Mouse (Mus musculus) neural tube, embryonic 13.5 days (tissue): ENCODE measurements around the gene Rftn2. TPM values are rescaled to one million over a fixed set of nuclear protein-coding genes. Genes with fewer than 3 reads are reported as not detected.

Experiments used
- ATAC-seq: fragments of 200-750 bp; cut with Nextera tagmentation; 2 replicates; pipeline ENCODE4 v1.8.0; 2017; ENCODE audit warnings: low read depth, mild to moderate bottlenecking, moderate TSS enrichment, moderate library complexity
- H3K27ac ChIP-seq: fragments of 300-500 bp; sonication (generic); replicated peaks from 2 replicates; pipeline ENCODE4 v1.5.1; 2015; ENCODE audit warnings: moderate library complexity, mild to moderate bottlenecking, inconsistent platforms
- H3K27me3 ChIP-seq: fragments of 300-500 bp; sonication (generic); 2 replicates; pipeline ENCODE4 v1.6.1; 2015; ENCODE audit warnings: mild to moderate bottlenecking, inconsistent platforms
- H3K36me3 ChIP-seq: fragments of 300-500 bp; sonication (generic); 2 replicates; pipeline ENCODE4 v1.6.1; 2015; ENCODE audit warnings: mild to moderate bottlenecking, inconsistent platforms
- H3K4me1 ChIP-seq: fragments of 300-500 bp; sonication (generic); replicated peaks from 2 replicates; pipeline ENCODE4 v1.6.1; 2015; ENCODE audit warnings: inconsistent platforms
- H3K4me2 ChIP-seq: fragments of 300-500 bp; sonication (generic); 2 replicates; pipeline ENCODE4 v1.6.1; 2015; ENCODE audit warnings: inconsistent platforms, mild to moderate bottlenecking, moderate library complexity
- H3K4me3 ChIP-seq: fragments of 300-500 bp; sonication (generic); 2 replicates; pipeline ENCODE4 v1.5.1; 2015; ENCODE audit warnings: mild to moderate bottlenecking, inconsistent platforms
- H3K9ac ChIP-seq: fragments of 300-500 bp; sonication (generic); 2 replicates; pipeline ENCODE4 v1.6.1; 2015; ENCODE audit warnings: moderate library complexity, mild to moderate bottlenecking, inconsistent platforms
- H3K9me3 ChIP-seq: fragments of 300-500 bp; sonication (generic); 2 replicates; pipeline ENCODE4 v1.6.1; 2016; ENCODE audit warnings: inconsistent platforms
- WGBS: fragments of 180-500 bp; shearing (Covaris S2); methylation state at CpG from one replicate; pipeline ENCODE4 v1.1.7; 2015; 5-methylcytosine and 5-hydroxymethylcytosine counted together
- polyA plus RNA-seq: library from polyadenylated mRNA; unstranded; fragments of >200 nt; fragmentation: Nextera tagmentation; extraction: Ambion mirVana; gene quantifications from 2 replicates; pipeline ENCODE4 v1.2.1, GENCODE M21; 2015

Gene Rftn2
- polyA plus RNA-seq, 1 experiment from 2014 or later: 9.4 TPM

- ATAC-seq: no peak
- Histone ChIP-seq H3K36me3 (no peaks in the 10 kb centered on the region), H3K27me3 (no peaks in the 10 kb centered on the region), H3K9ac (no peak overlapping the region), H3K4me3 (no peak overlapping the region), H3K4me2 (no peak overlapping the region), H3K4me1 (peaks cover 23% of the 10 kb centered on the region), H3K9me3 (no peaks in the 10 kb centered on the region), H3K27ac (no peak overlapping the region)
- WGBS: 15% methylated on average over 1 of the region's 1 CpGs
Observed at GRCm38 (mm10) chr1:55227376-55227775, 794 bp upstream of the Rftn2 start.

GRCm38 (mm10) chr1:55225398-55225797, 1.2 kb downstream of the Rftn2 start:
- peaks cover 35% of the 10 kb centered on the region for H3K4me1 ChIP-seq
- peak overlapping the region; percentile 66 for H3K4me2 ChIP-seq
- 27% methylated on average over 3 of the region's 3 CpGs for WGBS
- H3K27ac ChIP-seq: peak overlapping the region; percentile 62
- no peak for ATAC-seq
- no peaks in the 10 kb centered on the region for H3K36me3 ChIP-seq
- H3K4me3 ChIP-seq: peak overlapping the region; percentile 43
- H3K9me3 ChIP-seq: no peaks in the 10 kb centered on the region
- H3K27me3 ChIP-seq: no peaks in the 10 kb centered on the region
- peak overlapping the region; percentile 61 for H3K9ac ChIP-seq

GRCm38 (mm10) chr1:55224111-55224510, 2.5 kb downstream of the Rftn2 start:
- Histone ChIP-seq H3K4me3 (peak overlapping the region; percentile 43), H3K4me1 (peaks cover 35% of the 10 kb centered on the region), H3K4me2 (peak overlapping the region; percentile 66), H3K9me3 (no peaks in the 10 kb centered on the region), H3K9ac (peak overlapping the region; percentile 27; the same call in 1 of the 2 replicates), H3K36me3 (no peaks in the 10 kb centered on the region), H3K27ac (no peak overlapping the region), H3K27me3 (no peaks in the 10 kb centered on the region)
- peak; percentile 70 for ATAC-seq
- WGBS: 49% methylated on average over 11 of the region's 11 CpGs

- H3K9me3 ChIP-seq: no peaks in the 10 kb centered on the region
- no peak for ATAC-seq
- H3K4me2 ChIP-seq: no peak overlapping the region
- no peak overlapping the region for H3K4me3 ChIP-seq
- H3K27me3 ChIP-seq: no peaks in the 10 kb centered on the region
- H3K27ac ChIP-seq: no peak overlapping the region
- H3K36me3 ChIP-seq: no peaks in the 10 kb centered on the region
- H3K4me1 ChIP-seq: peaks cover 35% of the 10 kb centered on the region
- H3K9ac ChIP-seq: no peak overlapping the region
- WGBS: 94% methylated on average over 7 of the region's 7 CpGs
Observed at GRCm38 (mm10) chr1:55223026-55223425, 3.6 kb downstream of the Rftn2 start.

GRCm38 (mm10) chr1:55221352-55221751, 5.2 kb downstream of the Rftn2 start:
- whole genome bisulfite sequencing: 63% methylated on average over 4 of the region's 4 CpGs
- H3K4me2 ChIP-seq: no peak overlapping the region
- ATAC-seq: no peak
- no peaks in the 10 kb centered on the region for H3K36me3 ChIP-seq
- no peak overlapping the region for H3K9ac ChIP-seq
- H3K9me3 ChIP-seq: no peaks in the 10 kb centered on the region
- no peak overlapping the region for H3K4me3 ChIP-seq
- peaks cover 42% of the 10 kb centered on the region for H3K4me1 ChIP-seq
- H3K27ac ChIP-seq: no peak overlapping the region; the same call in 1 of the 2 replicates
- H3K27me3 ChIP-seq: no peaks in the 10 kb centered on the region

- H3K27me3 ChIP-seq: no peaks in the 10 kb centered on the region
- H3K9me3 ChIP-seq: no peaks in the 10 kb centered on the region
- peaks cover 18% of the 10 kb centered on the region for H3K4me1 ChIP-seq
- H3K27ac ChIP-seq: no peak overlapping the region
- WGBS: 64% methylated on average over 2 of the region's 2 CpGs
- no peak for ATAC-seq
- H3K36me3 ChIP-seq: no peaks in the 10 kb centered on the region
- H3K4me3 ChIP-seq: no peak overlapping the region
- H3K9ac ChIP-seq: no peak overlapping the region
- no peak overlapping the region for H3K4me2 ChIP-seq
Observed at GRCm38 (mm10) chr1:55217191-55217590, 9.4 kb downstream of the Rftn2 start.

- H3K27ac ChIP-seq: no peak overlapping the region
- ATAC-seq: no peak
- no peak overlapping the region for H3K4me2 ChIP-seq
- H3K9ac ChIP-seq: no peak overlapping the region
- WGBS: 69% methylated on average over 11 of the region's 11 CpGs
- H3K9me3 ChIP-seq: no peaks in the 10 kb centered on the region
- no peaks in the 10 kb centered on the region for H3K36me3 ChIP-seq
- no peaks in the 10 kb centered on the region for H3K27me3 ChIP-seq
- peaks cover 8% of the 10 kb centered on the region; the same call in 1 of the 2 replicates for H3K4me1 ChIP-seq
- no peak overlapping the region for H3K4me3 ChIP-seq
Observed at GRCm38 (mm10) chr1:55215185-55215813, 11.3 kb downstream of the Rftn2 start.

- H3K9ac ChIP-seq: no peak overlapping the region
- no peak for ATAC-seq
- H3K9me3 ChIP-seq: no peaks in the 10 kb centered on the region
- H3K27me3 ChIP-seq: no peaks in the 10 kb centered on the region
- H3K4me1 ChIP-seq: peaks cover 8% of the 10 kb centered on the region; the same call in 1 of the 2 replicates
- no peak overlapping the region for H3K4me3 ChIP-seq
- H3K27ac ChIP-seq: no peak overlapping the region
- WGBS: 89% methylated on average over 6 of the region's 6 CpGs
- no peak overlapping the region for H3K4me2 ChIP-seq
- no peaks in the 10 kb centered on the region for H3K36me3 ChIP-seq
Observed at GRCm38 (mm10) chr1:55213936-55214335, 12.6 kb downstream of the Rftn2 start.

GRCm38 (mm10) chr1:55213475-55213874, 13.1 kb downstream of the Rftn2 start:
- H3K9ac ChIP-seq: no peak overlapping the region
- H3K4me1 ChIP-seq: peaks cover 8% of the 10 kb centered on the region; the same call in 1 of the 2 replicates
- ATAC-seq: no peak
- no peak overlapping the region for H3K4me3 ChIP-seq
- no peaks in the 10 kb centered on the region for H3K9me3 ChIP-seq
- H3K4me2 ChIP-seq: no peak overlapping the region
- no peaks in the 10 kb centered on the region for H3K27me3 ChIP-seq
- H3K27ac ChIP-seq: no peak overlapping the region
- WGBS: 72% methylated on average over 6 of the region's 6 CpGs
- H3K36me3 ChIP-seq: no peaks in the 10 kb centered on the region

- Histone ChIP-seq H3K27me3 (no peaks in the 10 kb centered on the region), H3K36me3 (no peaks in the 10 kb centered on the region), H3K9me3 (no peaks in the 10 kb centered on the region), H3K4me1 (peaks cover 8% of the 10 kb centered on the region; the same call in 1 of the 2 replicates), H3K9ac (no peak overlapping the region), H3K4me3 (no peak overlapping the region), H3K4me2 (no peak overlapping the region), H3K27ac (no peak overlapping the region)
- no peak for ATAC-seq
- 88% methylated on average over 4 of the region's 4 CpGs for WGBS
Observed at GRCm38 (mm10) chr1:55212771-55213170, 13.8 kb downstream of the Rftn2 start.

GRCm38 (mm10) chr1:55211081-55211480, 15.5 kb downstream of the Rftn2 start:
- Histone ChIP-seq H3K4me2 (no peak overlapping the region), H3K9ac (no peak overlapping the region), H3K9me3 (no peaks in the 10 kb centered on the region), H3K27me3 (no peaks in the 10 kb centered on the region), H3K36me3 (no peaks in the 10 kb centered on the region), H3K27ac (no peak overlapping the region), H3K4me1 (peaks cover 4% of the 10 kb centered on the region; the same call in 1 of the 2 replicates), H3K4me3 (no peak overlapping the region)
- WGBS: 86% methylated on average over 8 of the region's 8 CpGs
- no peak for ATAC-seq

- peaks cover 8% of the 10 kb centered on the region; the same call in 1 of the 2 replicates for H3K4me1 ChIP-seq
- 57% methylated on average over 12 of the region's 12 CpGs for WGBS
- no peaks in the 10 kb centered on the region for H3K27me3 ChIP-seq
- no peak overlapping the region for H3K4me2 ChIP-seq
- H3K4me3 ChIP-seq: no peak overlapping the region
- H3K9ac ChIP-seq: no peak overlapping the region
- H3K27ac ChIP-seq: no peak overlapping the region
- no peak for ATAC-seq
- no peaks in the 10 kb centered on the region for H3K9me3 ChIP-seq
- H3K36me3 ChIP-seq: no peaks in the 10 kb centered on the region
Observed at GRCm38 (mm10) chr1:55210202-55210965, 16.2 kb downstream of the Rftn2 start.
